Mouse (Mus musculus) Muller cell, postnatal 12 days (primary cell): ENCODE results near the gene 1110002E22Rik.
A peak's percentile ranks its signal among the peaks of the same experiment; 100 is the strongest.

Experiments
- DNase-seq: peaks from one replicate; pipeline ENCODE4 v3.0.0-alpha.2; 2015; ENCODE audit errors: inconsistent ontology term

The 1110002E22Rik gene

DNA sequence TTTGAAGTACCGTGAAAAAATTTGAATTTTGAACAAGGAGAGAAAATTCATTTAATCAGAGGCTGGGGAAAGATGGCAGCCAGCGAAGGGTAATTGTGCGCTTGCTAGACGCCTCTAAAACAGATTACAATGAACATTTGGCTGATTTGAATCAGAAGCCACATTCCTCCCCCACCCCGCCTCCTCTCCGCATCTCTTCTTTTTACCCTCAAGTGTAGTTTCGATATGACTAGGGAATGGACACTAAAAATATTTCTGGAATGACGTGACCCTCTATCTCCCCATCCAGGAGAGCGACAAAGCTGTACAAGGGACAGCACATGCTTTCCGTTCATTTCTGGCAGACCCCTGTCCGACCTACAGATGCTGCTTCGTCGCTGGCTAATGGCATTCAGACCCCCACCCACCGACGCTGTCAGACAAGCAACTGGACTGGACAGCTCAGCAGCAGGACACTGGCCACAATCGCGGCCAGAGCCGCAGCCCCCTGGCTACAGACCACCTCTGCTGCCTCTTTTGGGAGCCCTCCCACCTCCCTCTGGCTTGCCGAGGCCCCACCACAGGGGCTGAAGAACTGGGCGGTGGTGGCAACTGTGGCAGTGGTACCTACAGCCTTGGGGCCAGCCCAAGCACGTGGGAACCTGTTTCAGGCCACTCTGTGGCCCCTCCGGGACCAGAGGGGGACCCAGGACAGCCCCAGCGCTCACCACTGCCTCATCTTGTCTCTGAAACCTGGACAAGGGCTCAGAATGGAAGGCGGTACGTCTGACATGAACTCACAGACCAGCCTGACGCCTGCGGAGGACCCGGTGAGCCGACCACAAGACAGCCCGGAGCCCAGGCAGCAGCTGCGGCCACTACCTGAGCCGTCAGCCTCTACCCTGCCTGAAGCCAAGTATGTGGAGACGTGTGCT, at the start of gene 1110002E22Rik:
1110002E22Rik (plus strand) TSS at position 321 of the 914 bp plus-strand sequence.
- peak; percentile 81 for DNase-seq

DNA sequence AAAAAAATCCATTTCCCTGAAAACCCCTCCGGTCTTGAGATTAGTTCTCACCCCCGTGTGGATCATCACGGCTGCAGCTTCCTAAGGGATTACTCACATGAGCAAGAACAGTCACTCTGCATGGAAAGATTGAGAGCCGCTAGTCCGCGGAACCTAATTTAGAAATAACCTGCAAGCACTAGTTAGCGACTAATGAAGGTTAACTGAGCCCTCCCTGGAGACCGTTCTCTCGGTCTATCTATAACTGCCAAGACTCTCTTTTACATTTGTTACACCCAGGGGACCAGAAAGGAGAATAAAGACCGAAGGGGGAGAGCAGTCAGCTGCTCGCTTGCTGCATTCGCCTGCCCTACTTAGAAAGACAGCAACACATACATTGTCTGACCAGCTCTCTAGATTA, 48.0 kb upstream of the 1110002E22Rik start:
- no peak for DNase-seq

DNA sequence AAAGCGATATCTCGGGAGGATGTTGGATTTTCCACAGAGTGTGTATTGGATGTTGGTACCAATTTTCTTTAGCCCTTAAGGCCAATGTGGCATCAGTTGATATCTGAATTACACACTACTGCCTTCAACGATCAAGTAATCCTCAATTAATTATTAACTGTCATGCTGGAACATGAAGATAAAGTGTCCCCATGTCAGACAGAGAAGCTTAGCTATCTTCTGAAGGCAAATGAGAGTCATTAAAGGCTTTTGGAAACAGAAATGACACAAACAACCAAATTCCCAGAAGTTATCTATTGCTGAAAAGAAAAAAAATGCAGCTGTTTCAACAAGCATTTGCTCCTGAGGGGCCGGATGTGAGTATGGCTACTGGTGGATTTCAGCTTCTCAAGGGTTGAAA, 42.8 kb upstream of the 1110002E22Rik start:
- DNase-seq = no peak

DNA sequence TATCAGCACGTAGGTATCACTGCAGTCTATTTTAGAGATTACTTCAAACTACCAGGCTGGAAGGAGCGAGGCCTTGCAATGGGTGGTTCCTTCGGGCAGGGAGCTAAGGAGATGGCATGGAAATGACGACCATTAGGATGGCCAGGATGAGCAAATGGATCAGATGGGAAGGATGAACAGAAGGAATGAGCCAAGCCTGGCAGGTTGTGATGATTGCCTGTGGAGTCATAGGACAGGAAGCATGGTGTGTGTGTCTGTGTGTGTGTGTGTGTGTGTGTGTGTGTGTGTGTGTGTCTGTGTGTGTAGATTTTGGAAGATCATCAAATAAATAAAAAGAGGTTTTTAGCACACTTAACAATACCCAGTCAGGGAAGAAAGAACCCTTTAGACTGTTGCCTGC, 42.2 kb upstream of the 1110002E22Rik start:
- no peak for DNase-seq

GRCm38 (mm10) chr3:138026286-138026685, 38.6 kb upstream of the 1110002E22Rik start:
- DNase-seq = no peak

DNA sequence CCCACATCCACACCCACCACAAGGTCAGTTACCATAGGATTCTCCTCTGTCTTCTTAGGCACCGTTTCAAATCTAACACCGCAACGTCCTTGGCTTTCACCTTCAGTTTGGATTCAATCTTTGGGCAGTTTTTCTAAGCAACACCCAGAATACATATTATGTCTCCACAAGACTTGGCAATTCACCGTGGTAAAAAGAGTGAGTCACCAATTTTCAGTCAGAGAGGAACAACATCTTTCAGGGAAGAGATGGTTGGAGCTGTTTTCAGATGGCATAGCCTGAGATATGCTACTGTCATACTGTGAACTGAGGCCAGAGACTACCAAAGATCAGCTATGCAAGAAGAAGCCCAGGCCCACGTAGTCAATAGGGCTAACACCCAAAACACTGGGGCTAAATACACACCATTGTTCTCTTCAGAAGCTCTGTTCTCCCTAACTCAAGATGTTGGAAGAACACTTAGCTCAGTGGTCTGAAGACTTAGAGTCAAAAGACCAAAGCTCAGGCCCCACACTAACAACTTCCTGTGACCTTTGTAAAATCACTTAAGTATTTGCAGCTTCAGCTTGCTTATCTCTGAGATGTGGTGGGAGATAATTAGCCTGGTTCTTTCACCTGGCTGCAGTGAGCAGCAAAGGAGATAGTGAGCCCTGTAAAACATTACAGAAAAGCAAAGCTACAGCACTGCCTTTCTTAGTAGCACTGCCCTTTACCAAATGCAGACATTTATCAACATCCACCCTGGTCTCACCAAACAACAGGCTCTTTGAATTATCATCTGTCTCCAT, 37.1 kb upstream of the 1110002E22Rik start:
- peak; percentile 24 for DNase-seq

DNA sequence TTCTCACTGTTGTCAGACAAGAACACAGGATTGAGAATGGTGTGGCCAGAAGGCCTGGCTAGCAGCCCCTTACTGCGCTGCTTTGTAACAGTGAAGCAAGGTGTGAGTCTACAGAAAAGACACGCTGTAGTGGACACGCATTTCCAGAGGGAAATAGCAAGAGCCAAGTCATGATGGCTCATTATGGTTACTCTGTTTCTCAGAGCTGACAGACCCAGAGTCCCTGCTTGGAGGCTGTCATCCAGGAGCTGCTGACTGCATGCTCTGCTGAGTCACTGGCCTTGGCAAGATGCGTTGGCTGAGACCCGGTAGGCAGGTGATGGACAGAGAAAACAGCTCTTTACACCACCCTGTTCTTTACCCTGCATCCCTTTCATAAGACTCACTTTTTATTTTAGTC, 35.5 kb upstream of the 1110002E22Rik start:
- DNase-seq = peak; percentile 62

DNA sequence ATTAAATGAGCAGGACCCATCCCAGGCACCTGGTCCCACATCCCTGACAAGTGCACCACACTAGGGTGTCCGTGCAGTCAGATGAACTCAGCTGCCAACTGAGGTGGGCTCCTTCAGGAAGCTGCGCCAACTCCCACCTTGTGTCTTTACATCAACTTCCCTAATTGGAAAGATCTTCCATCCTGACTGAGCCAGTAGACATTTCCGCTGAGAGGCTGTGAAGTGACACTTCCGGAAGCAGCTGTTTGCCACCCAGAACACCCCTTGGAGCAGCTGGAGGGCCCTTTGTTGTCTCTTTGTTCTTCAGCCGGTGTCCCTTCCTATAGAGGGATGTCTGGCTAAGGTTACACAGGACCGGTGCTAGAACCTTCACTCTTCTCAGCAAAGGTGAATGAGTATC, 34.3 kb upstream of the 1110002E22Rik start:
- no peak for DNase-seq

DNA sequence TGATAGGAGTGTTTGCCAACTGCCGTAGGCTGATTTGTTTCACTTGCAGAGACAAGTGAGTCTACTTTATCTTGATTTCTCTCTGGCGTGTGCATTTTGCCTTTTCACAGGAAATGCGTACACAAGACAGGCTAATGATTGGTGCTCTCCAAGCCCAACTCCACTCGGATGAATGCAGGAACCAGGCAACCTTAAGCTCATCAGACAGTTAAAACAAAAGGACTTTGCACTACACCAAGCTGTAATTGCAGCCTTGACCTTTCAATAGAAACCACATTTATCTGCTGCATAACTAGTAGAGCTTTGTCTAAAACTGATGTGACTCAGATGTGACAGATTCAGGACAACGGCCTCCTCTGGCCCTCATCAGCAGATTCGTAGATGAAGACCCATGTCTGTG, 30.9 kb upstream of the 1110002E22Rik start:
- peak; percentile 91 for DNase-seq

GRCm38 (mm10) chr3:138040938-138041337, 23.9 kb upstream of the 1110002E22Rik start:
- no peak for DNase-seq

DNA sequence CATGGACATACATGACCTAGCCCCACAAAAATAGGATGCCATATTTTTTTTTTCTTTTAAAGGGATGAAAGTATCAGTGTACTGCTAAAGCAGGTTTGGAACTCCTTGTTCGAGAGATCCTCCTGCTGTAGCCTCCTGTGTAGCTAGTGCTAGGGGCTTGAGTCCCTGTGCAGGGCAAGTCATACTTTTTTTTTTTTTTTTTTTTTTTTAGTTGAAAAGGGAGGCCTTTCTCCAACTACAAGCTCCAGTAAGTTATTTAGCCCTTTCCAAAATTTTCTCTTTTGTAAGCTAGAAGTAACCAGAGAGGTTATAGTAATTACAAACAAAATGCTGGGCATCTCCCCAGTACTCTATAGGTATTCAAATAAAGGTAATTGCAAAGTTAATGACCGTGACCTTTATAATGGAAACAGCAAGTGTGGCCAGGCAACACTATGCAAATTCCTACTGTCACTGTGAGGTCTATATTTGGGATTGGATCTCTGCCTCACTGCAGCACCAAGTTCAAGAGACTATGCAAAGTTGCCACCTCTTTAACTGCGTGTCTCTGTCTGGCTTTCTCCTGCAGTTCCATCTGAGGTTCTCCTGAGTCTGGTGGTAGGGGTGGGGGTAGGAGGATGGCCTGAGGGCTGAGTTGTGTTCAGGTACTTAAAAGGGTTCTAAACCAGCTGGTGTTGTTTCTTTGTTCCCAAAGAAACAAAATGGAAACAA, 23.1 kb upstream of the 1110002E22Rik start:
- DNase-seq = peak; percentile 61

DNA sequence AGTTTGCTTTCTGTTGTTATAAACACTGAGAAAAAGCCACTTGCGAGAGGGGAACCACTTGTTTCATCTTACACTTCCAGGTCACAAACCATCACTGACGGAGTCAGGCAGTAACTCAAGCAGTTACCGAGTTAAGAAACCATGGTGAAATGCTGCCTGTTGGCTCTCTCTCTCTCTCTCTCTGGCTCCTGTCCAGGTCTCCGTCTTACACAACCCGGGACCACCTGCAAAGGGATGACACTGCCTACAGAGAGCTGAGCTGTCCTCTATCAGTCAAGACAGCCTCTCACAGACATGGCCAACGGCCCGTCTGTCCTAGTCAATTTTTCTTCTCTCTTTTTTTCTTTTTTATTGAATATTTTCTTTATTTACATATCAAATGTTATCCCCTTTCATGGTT, 21.5 kb upstream of the 1110002E22Rik start:
- DNase-seq = peak; percentile 29

GRCm38 (mm10) chr3:138049555-138049954, 15.3 kb upstream of the 1110002E22Rik start:
- DNase-seq = no peak

DNA sequence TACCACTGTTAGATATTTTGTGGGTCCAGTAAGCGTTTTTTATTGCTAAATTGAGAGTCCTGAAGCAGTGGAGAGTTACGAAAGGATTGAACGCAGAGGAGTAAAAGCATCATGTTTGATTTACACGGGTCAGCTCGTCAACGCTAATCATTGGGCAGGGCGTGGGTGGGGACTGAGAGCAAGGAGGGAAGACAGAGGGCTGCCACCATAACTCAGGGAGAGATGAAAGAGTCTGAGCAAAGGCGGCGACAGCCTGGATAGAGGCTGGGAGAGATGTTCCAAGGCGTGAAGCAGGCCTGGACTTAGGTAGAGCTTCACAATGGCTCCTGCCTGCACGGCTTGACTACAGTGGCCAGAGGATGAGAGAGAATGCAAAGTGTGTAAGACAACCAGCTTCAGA, 14.1 kb upstream of the 1110002E22Rik start:
- DNase-seq = no peak

GRCm38 (mm10) chr3:138051431-138051830, 13.4 kb upstream of the 1110002E22Rik start:
- peak; percentile 84 for DNase-seq

- DNase-seq = peak; percentile 87
These were observed 10.9 kb upstream of the 1110002E22Rik start for GRCm38 (mm10) chr3:138053969-138054368.

DNA sequence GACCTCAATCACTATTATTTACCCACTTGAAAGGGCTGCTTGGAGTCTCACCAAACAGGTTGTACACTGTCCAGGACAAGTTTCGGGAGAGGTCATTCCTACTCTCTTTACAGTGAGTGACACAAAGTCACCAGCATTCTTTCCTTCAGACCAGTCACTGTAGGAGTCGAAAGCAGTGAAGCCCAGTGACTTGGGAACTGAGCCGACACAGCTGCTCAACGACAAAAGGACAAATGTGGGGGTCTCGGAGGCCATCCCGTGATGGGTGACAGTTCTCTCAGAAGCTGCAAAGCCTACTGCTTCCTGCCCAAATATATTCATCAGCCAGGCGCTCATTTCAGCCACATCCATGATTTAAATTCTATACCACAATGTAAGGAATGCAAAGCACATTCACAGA, 7.9 kb upstream of the 1110002E22Rik start:
- DNase-seq = no peak

DNA sequence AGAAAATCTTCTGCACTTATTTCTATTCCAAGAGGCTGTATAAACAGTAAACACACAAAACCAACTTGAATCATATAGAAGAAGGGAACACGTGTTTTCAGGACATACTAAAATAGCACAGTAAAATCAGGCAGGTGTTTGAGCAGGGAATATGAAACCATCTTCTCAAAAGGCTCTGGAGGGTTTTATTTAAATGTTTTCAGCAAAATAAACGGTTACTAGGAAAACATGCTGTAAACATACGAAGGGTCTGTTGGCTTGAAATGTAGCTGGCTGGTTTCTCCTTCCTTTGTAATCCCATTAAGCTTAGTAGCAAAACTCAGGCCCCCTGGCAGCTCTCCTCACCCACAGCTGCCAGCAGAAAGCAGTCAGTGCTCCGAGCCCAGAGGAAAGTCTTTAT, 6.6 kb upstream of the 1110002E22Rik start:
- DNase-seq = no peak

GRCm38 (mm10) chr3:138060429-138060828, 4.4 kb upstream of the 1110002E22Rik start:
- DNase-seq = no peak

DNA sequence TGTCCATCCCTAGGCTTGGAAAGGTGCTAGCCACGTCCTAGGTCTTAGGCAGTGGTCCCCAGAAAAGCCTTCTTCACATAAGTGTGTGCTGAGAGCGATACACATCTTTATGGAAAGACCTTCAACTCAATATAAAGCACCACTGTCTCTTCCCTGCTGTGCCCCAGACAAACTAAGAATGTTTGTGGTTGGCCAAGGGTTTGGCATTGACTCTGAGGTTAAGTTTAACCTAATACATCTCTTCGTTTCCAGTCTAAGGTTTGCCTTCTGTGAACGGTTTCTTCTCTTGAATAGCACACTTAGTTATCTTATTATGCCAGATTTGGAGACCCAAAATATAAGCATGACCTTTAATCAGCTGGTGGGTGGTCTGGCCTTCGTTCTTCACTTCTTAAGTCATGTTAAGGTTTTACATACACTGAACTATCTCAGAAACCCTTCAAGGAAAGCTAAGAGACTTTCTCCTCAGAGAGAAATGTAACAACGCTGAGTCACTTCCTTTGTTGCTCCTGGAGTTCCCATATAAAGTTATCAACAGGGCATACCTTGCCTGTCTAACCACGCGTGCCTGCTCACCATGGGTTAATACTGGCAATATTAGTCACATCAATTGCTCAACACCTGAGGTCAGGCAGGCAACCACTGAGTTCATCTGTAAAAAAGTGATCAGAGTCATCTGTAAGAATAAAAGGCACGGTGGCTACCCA, 3.5 kb upstream of the 1110002E22Rik start:
- DNase-seq = no peak

- DNase-seq = no peak
These were observed 2.2 kb upstream of the 1110002E22Rik start for GRCm38 (mm10) chr3:138062673-138063072.
